Mouse (Mus musculus) myocyte (in vitro differentiated cells): ENCODE data around the gene Prkca. TPM values are rescaled to one million over a fixed set of nuclear protein-coding genes. Genes with fewer than 3 reads are reported as not detected.

ENCODE experiments used
- H3K27me3 ChIP-seq: one replicate; pipeline ENCODE4 v1.6.1; 2011; ENCODE audit not compliant: control insufficient read depth, insufficient read depth, insufficient read length
- H3K36me3 ChIP-seq: one replicate; pipeline ENCODE4 v1.6.1; 2011; ENCODE audit not compliant: control insufficient read depth, insufficient read depth
- H3K4me2 ChIP-seq: one replicate; pipeline ENCODE4 v1.6.1; 2011; ENCODE audit warnings: low read depth, control low read depth
- H3K4me3 ChIP-seq: one replicate; pipeline ENCODE4 v1.5.1; 2011; ENCODE audit warnings: mild to moderate bottlenecking, control low read depth, moderate library complexity
- H3K79me2 ChIP-seq: one replicate; pipeline ENCODE4 v1.6.1; 2011; ENCODE audit not compliant: control insufficient read depth, insufficient read depth
- H3ac ChIP-seq: one replicate; pipeline ENCODE4 v1.6.1; 2011; ENCODE audit not compliant: control insufficient read depth, insufficient read length
- CEBPB ChIP-seq: IDR thresholded peaks from 2 replicates; pipeline ENCODE4 v1.6.1; 2011; ENCODE audit warnings: mild to moderate bottlenecking, moderate library complexity; ENCODE audit not compliant: poor library complexity, insufficient read depth, severe bottlenecking
- E2F4 ChIP-seq: IDR thresholded peaks from one replicate; pipeline ENCODE4 v1.6.1; 2011; ENCODE audit warnings: mild to moderate bottlenecking, control low read depth, moderate library complexity; ENCODE audit not compliant: insufficient read depth
- MAX ChIP-seq: IDR thresholded peaks from one replicate; pipeline ENCODE4 v1.6.1; 2011; ENCODE audit warnings: low read depth, mild to moderate bottlenecking, control low read depth
- MYOD1 ChIP-seq, 3 experiments: IDR thresholded peaks; one replicate each; pipeline ENCODE4 v1.6.1; 2011; ENCODE audit warnings: control low read depth in 2 of 3, low read depth in 2 of 3, mild to moderate bottlenecking in 2 of 3, moderate library complexity in 1 of 3; ENCODE audit not compliant: insufficient read length in 2 of 3, control insufficient read depth in 1 of 3
- MYOG ChIP-seq, 3 experiments: IDR thresholded peaks; one replicate each; pipeline ENCODE4 v1.6.1; 2011; ENCODE audit warnings: control low read depth in 2 of 3, low read depth in 2 of 3, mild to moderate bottlenecking in 2 of 3; ENCODE audit not compliant: insufficient read length in 2 of 3, control insufficient read depth in 1 of 3, insufficient read depth in 1 of 3
- POLR2A ChIP-seq: IDR thresholded peaks from one replicate; pipeline ENCODE4 v1.6.1; 2011; ENCODE audit warnings: low read depth, mild to moderate bottlenecking, control low read depth, moderate library complexity; ENCODE audit not compliant: insufficient read length
- POLR2AphosphoS2 ChIP-seq: IDR thresholded peaks from one replicate; pipeline ENCODE4 v1.6.1; 2011; ENCODE audit warnings: low read depth, control low read depth; ENCODE audit not compliant: insufficient read length
- REST ChIP-seq: IDR thresholded peaks from one replicate; pipeline ENCODE4 v1.6.1; 2011; ENCODE audit warnings: mild to moderate bottlenecking, control low read depth, moderate library complexity; ENCODE audit not compliant: insufficient read depth, insufficient read length
- SRF ChIP-seq: IDR thresholded peaks from one replicate; pipeline ENCODE4 v1.6.1; 2011; ENCODE audit warnings: low read depth; ENCODE audit not compliant: control insufficient read depth, insufficient read length
- TCF12 ChIP-seq: IDR thresholded peaks from one replicate; pipeline ENCODE4 v1.6.1; 2011; ENCODE audit warnings: mild to moderate bottlenecking, control low read depth; ENCODE audit not compliant: poor library complexity, insufficient read depth, severe bottlenecking
- TCF3 ChIP-seq: IDR thresholded peaks from one replicate; pipeline ENCODE4 v1.6.1; 2011; ENCODE audit warnings: low read depth, control low read depth; ENCODE audit not compliant: insufficient read length
- USF1 ChIP-seq: IDR thresholded peaks from one replicate; pipeline ENCODE4 v1.6.1; 2011; ENCODE audit warnings: low read depth, mild to moderate bottlenecking, control low read depth, moderate library complexity
- polyA plus RNA-seq: library from polyadenylated mRNA; unstranded; fragments of >200 nt; fragmentation: generic; extraction: Trizol; gene quantifications from one replicate; pipeline ENCODE4 v1.2.1, GENCODE M21; 2012; ENCODE audit warnings: missing spikeins

Gene Prkca
- polyA plus RNA-seq, 1 experiment = 15.3 TPM

DNA sequence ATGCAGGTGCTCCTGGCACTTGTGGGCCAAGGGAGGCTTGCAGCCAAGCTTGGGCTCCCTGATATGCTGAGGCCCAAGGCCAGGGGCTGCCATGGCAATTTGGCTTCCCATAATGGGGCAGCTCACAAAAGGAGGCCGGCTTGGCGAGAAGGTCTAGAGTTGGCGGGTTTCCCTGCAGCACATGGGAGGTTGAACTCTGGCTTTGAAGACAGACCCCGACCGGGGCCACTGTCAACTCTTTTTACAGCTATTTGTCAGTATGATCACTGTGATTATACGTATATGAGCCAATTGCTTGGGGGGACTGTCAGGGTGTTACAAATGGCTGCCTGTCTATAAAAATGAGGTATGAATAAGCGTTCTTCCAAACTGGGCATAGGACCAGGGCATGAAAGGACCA is 378.3 kb downstream of the Prkca start:
- H3K4me2 ChIP-seq = no peak overlapping the region
- peaks cover 4% of the 10 kb centered on the region for H3K36me3 ChIP-seq
- TF ChIP-seq TCF12 (no peak), MYOG (IDR thresholded peaks at IDR 0.05; ENCODE audit: control insufficient read depth in 1 of 3, insufficient read depth in 1 of 3, insufficient read length in 2 of 3, low read depth in 2 of 3) (no peak), TCF3 (no peak), CEBPB (no peak), POLR2A (no peak), USF1 (no peak), REST (no peak), MYOD1 (IDR thresholded peaks at IDR 0.05; ENCODE audit: control insufficient read depth in 1 of 3, insufficient read length in 2 of 3, low read depth in 2 of 3) (no peak), MAX (no peak), E2F4 (no peak), SRF (no peak), POLR2AphosphoS2 (no peak)
- no peaks in the 10 kb centered on the region for H3K79me2 ChIP-seq
- no peak overlapping the region for H3K4me3 ChIP-seq
- no peak overlapping the region for H3ac ChIP-seq
- H3K27me3 ChIP-seq = no peaks in the 10 kb centered on the region

DNA sequence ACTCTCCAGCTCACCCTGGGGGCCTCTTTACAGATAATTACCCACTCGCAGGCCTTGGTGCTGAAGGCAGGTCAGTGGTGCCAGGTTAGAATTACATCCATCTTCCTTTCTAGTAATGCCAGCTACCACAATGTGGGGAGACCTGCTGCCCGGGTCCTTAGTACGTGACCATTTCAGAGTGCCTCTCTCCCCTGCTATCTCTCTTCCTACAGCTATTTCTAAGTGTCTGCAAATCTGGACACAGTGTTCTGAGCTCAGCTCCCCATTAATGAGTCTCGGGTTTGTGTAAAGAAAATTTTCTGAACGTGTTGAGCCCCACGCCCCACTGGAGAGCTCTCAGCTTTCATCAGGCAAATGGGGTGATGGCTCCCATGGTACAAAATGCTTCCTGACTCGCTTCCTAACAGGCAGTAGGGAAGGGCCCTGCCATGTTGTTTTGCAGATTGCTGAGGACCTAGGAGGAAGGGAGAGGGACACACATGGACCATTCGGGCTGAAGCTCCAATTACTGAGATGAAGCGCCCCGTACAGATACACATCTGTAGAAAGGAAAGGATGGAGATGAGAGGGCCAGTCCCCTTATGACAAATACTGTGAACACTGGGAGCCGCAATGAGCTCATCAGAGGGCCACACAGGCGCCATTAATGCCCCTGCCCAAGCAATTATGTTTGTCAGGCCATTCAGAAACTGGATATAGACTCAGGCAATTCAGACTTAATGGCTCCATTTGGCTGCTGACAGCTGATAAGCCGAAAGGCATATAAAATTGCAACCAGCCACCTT is 386.0 kb downstream of the Prkca start:
- Histone ChIP-seq H3K27me3 (no peaks in the 10 kb centered on the region), H3K36me3 (peaks cover 18% of the 10 kb centered on the region), H3ac (no peak overlapping the region), H3K4me3 (no peak overlapping the region), H3K79me2 (no peaks in the 10 kb centered on the region), H3K4me2 (no peak overlapping the region)
- TF ChIP-seq POLR2AphosphoS2 (no peak), POLR2A (no peak), REST (no peak), SRF (no peak), TCF12 (no peak), MAX (no peak), CEBPB (no peak), USF1 (no peak), TCF3 (no peak), MYOD1 (IDR thresholded peaks at IDR 0.05; ENCODE audit: control insufficient read depth in 1 of 3, insufficient read length in 2 of 3, low read depth in 2 of 3) (no peak), E2F4 (no peak), MYOG (IDR thresholded peaks at IDR 0.05; ENCODE audit: control insufficient read depth in 1 of 3, insufficient read depth in 1 of 3, insufficient read length in 2 of 3, low read depth in 2 of 3) (no peak)

DNA sequence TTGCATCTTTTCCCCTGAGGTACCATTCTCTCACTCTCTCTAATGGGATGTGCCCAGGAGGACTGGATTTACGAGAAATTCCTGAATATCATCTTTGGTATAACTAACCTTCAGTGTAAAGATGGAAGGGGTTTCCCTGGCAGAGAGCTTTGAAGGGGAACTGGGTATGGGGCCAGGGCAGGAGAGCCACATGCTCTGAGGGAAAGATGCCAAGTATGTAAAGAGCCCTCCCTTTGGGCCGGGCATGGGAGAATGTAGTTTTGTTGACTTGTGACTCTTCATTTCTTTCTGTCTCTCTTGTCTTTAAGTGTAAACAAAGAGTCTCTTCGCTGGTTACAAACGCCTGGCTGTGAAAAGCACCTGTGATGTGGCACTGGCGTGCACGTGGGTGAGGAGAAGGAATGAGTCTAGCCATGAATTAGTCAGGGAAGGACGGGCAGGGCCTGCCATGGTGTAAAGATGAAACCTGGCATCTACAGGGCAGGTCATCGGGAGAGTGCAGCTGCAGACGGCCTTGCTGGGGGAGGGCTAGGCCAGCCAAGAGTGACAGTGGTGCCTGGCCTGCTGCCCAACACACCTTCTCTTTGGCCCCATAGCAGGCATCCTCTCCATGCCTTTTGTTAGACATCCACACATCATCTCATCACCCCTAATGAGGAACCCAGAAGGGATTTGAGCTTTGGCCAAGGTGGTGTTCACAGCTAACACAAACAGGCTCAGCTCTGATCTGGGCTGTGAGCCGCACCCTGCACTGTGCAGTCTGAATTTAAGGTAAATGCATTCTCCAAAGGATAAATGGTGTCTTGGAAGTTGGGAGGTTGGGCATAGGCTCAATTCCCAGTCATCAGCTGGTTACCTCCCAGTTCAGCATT is 388.3 kb downstream of the Prkca start:
- no peak overlapping the region for H3K4me3 ChIP-seq
- H3K4me2 ChIP-seq = no peak overlapping the region
- no peak for TF ChIP-seq E2F4
- no peak for TF ChIP-seq POLR2A
- TF ChIP-seq USF1 = no peak
- TF ChIP-seq CEBPB = no peak
- no peak for TF ChIP-seq POLR2AphosphoS2
- no peak for TF ChIP-seq MYOD1 (IDR thresholded peaks at IDR 0.05; ENCODE audit: control insufficient read depth in 1 of 3, insufficient read length in 2 of 3, low read depth in 2 of 3)
- TF ChIP-seq TCF3 = no peak
- no peak for TF ChIP-seq TCF12
- no peak for TF ChIP-seq MAX
- TF ChIP-seq MYOG (IDR thresholded peaks at IDR 0.05; ENCODE audit: control insufficient read depth in 1 of 3, insufficient read depth in 1 of 3, insufficient read length in 2 of 3, low read depth in 2 of 3) = no peak
- no peak for TF ChIP-seq SRF
- TF ChIP-seq REST = no peak
- H3K27me3 ChIP-seq = no peaks in the 10 kb centered on the region
- H3ac ChIP-seq = no peak overlapping the region
- no peaks in the 10 kb centered on the region for H3K79me2 ChIP-seq
- H3K36me3 ChIP-seq = peaks cover 14% of the 10 kb centered on the region

DNA sequence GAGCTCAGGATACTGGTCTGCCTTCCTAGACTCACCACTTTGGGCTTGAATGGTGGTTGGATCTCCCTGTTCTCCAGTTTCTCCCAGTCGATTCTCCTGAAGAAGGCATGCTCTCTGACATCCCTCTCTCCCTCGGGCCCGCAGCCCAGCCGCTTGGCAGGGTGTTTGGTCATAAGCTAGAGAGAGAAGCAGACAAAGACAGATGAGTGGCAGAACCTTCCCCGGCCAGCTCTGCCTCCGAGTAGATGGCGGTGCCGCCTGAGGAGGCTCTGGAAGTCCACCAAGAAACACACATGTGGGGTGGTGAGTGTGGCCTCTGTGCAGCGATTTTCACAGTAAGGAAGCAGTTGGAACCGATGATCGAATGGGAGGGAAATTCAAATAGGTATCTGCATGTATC is 392.3 kb downstream of the Prkca start:
- H3ac ChIP-seq = no peak overlapping the region
- H3K4me3 ChIP-seq = no peak overlapping the region
- H3K4me2 ChIP-seq = no peak overlapping the region
- TF ChIP-seq MYOG (IDR thresholded peaks at IDR 0.05; ENCODE audit: control insufficient read depth in 1 of 3, insufficient read depth in 1 of 3, insufficient read length in 2 of 3, low read depth in 2 of 3) = no peak
- TF ChIP-seq E2F4 = no peak
- TF ChIP-seq USF1 = no peak
- TF ChIP-seq POLR2A = no peak
- TF ChIP-seq SRF = no peak
- TF ChIP-seq REST = no peak
- no peak for TF ChIP-seq MYOD1 (IDR thresholded peaks at IDR 0.05; ENCODE audit: control insufficient read depth in 1 of 3, insufficient read length in 2 of 3, low read depth in 2 of 3)
- no peak for TF ChIP-seq TCF12
- TF ChIP-seq TCF3 = no peak
- TF ChIP-seq MAX = no peak
- TF ChIP-seq CEBPB = no peak
- peaks cover under 1% of the 10 kb centered on the region for H3K36me3 ChIP-seq
- no peaks in the 10 kb centered on the region for H3K27me3 ChIP-seq
- H3K79me2 ChIP-seq = no peaks in the 10 kb centered on the region
